Mouse (Mus musculus): ENCODE data around the gene Apol9b.

DNA sequence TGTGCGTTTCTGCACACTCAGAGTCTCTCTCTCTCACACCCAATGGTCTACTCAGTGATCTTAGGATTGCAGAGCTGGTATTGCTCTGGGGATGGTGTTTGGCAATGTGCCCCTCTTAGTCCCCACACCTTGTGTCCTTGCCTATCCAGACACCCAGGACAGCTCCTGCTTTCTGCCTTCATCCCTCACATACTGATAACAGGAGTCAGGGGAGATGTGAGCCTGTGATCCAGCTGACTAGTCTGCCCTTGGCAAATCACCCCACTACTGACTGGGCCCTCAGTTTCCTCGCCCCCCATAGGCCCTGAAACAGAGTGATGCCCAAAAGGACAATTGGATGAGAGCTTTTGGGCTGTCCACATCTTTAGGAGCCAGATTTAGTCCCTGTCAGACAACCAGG lies 27.2 kb downstream of the Apol9b start:
- TF ChIP-seq POLR2A (IDR thresholded peaks at IDR 0.05; ENCODE audit: borderline replicate concordance, insufficient read depth, low read length) (no peak), CTCF (IDR thresholded peaks at IDR 0.05; ENCODE audit: borderline replicate concordance, insufficient read depth, low read depth, low read length) (no peak)
